Mouse (Mus musculus) right cerebral cortex, postnatal 10 days (tissue): ENCODE measurements around the gene Cd244a.

Experiments used
- DNase-seq, 2 experiments: peaks; one replicate each; pipeline ENCODE4 v3.0.0; 2021; ENCODE audit warnings: low spot score in 2 of 2

Gene Cd244a

GRCm38 (mm10) chr1:171648840-171649239 lies 89.8 kb downstream of the Cd244a start:
- DNase-seq = no peak

GRCm38 (mm10) chr1:171652734-171653133 lies 93.7 kb downstream of the Cd244a start, which contains the start of gene Slamf7:
Slamf7 (minus strand) TSS chr1:171653035.
- no peak for DNase-seq

DNA sequence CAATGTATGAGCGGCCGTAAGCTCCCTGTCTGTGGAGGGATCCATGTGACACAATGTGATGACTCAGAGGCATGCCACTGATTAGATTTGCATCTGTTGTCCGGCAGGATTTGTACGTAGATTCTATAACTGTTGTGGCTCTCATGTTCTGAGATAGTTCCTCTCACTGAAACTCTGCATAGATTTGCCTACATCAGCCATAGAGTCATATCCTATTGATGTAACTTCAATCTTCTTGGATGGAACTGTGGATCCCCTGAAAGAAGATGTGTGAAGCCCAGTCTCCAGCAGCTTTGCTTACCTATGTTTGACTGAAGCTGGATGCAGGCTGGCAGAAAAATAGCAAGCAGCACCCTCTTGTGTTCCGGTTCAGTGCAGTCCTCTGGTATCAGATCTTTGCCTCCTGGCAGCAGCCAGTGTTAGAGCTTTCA lies 99.6 kb downstream of the Cd244a start:
- DNase-seq = peak; percentile 50 to 57
